Mouse (Mus musculus): ENCODE results near the gene Plekhg2. TPM values are rescaled to one million over a fixed set of nuclear protein-coding genes. Genes with fewer than 3 reads are reported as not detected.

The Plekhg2 gene
- polyA plus RNA-seq, 1 experiment, result 4.3 TPM

- Histone ChIP-seq H3K27ac (ENCODE audit: insufficient read depth, low read length) (no peak overlapping the region), H3K4me3 (replicated peaks; ENCODE audit: insufficient read depth, low read depth, low read length) (no peak overlapping the region), H3K27me3 (ENCODE audit: control insufficient read depth, insufficient read depth, low read length) (no peaks in the 10 kb centered on the region), H3K4me1 (ENCODE audit: control insufficient read depth, insufficient read depth, low read length) (no peaks in the 10 kb centered on the region)
- no peak for TF ChIP-seq CTCF (IDR thresholded peaks at IDR 0.05; ENCODE audit: borderline replicate concordance, insufficient read depth, low read depth, low read length)
- no peak for TF ChIP-seq POLR2A (IDR thresholded peaks at IDR 0.05; ENCODE audit: borderline replicate concordance, insufficient read depth, low read length)
- WGBS, result 74% methylated on average over 16 of the region's 16 CpGs
- no peak for DNase-seq
These were observed 4.0 kb downstream of the Plekhg2 start for GRCm38 (mm10) chr7:28368276-28368920.

DNA sequence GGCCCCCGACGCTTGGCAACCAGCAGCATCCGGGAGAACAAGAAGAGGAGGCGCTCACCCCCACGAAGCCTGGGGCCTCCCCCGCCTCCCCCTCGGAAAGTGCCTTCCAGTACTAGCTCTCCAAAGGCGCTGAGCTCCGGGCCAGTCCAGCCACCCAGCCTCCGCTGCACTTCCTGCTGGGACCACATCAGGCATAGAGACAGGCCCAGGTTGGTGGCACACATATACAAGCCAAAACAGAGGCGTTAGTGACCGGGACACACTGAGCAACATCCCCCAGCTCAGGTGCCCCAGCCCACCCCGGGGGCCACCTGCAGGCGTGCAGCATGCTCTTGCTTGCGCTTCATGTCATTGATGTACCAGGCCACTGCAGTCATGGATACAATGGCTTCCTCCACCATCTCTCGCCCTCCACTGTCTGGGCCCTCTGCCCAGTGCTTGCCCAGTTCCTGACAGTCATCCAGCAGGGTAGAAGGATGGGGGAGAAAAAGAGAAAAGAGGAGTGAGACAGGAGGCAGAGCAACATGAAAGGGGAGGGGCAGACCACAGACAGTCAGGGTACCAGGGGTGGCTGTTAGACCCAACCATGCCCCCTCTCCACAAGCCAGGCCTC, 4.6 kb downstream of the Plekhg2 start:
- WGBS, result 45% methylated on average over 16 of the region's 16 CpGs
- no peak overlapping the region for H3K4me3 ChIP-seq (replicated peaks; ENCODE audit: insufficient read depth, low read depth, low read length)
- H3K4me1 ChIP-seq (ENCODE audit: control insufficient read depth, insufficient read depth, low read length), result no peaks in the 10 kb centered on the region
- H3K27me3 ChIP-seq (ENCODE audit: control insufficient read depth, insufficient read depth, low read length), result no peaks in the 10 kb centered on the region
- no peak for DNase-seq
- TF ChIP-seq CTCF (IDR thresholded peaks at IDR 0.05; ENCODE audit: borderline replicate concordance, insufficient read depth, low read depth, low read length), result no peak
- TF ChIP-seq POLR2A (IDR thresholded peaks at IDR 0.05; ENCODE audit: borderline replicate concordance, insufficient read depth, low read length), result no peak
- no peak overlapping the region for H3K27ac ChIP-seq (ENCODE audit: insufficient read depth, low read length)

DNA sequence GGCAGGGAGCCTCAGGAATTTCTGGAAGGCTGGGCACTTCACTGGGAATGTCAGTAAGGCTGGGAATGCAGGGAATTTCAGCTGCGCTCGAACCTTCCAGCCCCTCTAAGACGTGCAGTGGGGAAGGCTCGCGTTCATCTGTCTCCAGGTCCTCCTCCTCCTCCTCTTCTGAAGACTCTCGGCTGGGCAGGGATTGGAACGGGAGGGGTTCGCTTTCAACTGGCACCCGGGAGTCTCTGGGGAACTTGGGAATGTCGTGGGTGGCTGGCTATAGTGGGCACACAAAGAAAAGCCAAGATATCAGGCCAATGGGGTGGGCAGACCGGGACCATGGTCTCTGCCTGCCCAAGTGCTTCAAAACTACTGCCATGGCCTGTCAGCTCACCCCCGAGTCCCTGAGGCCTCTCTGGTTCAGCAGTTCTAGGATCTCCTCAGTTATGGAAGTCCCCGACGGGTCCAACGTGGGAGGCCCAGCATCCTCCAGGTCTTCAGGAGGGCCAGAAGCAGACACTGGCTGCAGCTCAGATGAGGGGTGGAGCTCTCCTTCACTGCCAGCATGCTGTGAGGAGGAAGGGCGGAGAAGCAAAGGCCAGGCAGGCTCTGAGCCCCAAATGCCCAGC, 9.8 kb downstream of the Plekhg2 start:
- DNase-seq, result no peak
- Histone ChIP-seq H3K27ac (ENCODE audit: insufficient read depth, low read length) (no peak overlapping the region), H3K4me1 (ENCODE audit: control insufficient read depth, insufficient read depth, low read length) (no peaks in the 10 kb centered on the region), H3K27me3 (ENCODE audit: control insufficient read depth, insufficient read depth, low read length) (no peaks in the 10 kb centered on the region), H3K4me3 (replicated peaks; ENCODE audit: insufficient read depth, low read depth, low read length) (no peak overlapping the region)
- TF ChIP-seq CTCF (IDR thresholded peaks at IDR 0.05; ENCODE audit: borderline replicate concordance, insufficient read depth, low read depth, low read length) (no peak), POLR2A (IDR thresholded peaks at IDR 0.05; ENCODE audit: borderline replicate concordance, insufficient read depth, low read length) (no peak)
- 55% methylated on average over 16 of the region's 16 CpGs for WGBS

DNA sequence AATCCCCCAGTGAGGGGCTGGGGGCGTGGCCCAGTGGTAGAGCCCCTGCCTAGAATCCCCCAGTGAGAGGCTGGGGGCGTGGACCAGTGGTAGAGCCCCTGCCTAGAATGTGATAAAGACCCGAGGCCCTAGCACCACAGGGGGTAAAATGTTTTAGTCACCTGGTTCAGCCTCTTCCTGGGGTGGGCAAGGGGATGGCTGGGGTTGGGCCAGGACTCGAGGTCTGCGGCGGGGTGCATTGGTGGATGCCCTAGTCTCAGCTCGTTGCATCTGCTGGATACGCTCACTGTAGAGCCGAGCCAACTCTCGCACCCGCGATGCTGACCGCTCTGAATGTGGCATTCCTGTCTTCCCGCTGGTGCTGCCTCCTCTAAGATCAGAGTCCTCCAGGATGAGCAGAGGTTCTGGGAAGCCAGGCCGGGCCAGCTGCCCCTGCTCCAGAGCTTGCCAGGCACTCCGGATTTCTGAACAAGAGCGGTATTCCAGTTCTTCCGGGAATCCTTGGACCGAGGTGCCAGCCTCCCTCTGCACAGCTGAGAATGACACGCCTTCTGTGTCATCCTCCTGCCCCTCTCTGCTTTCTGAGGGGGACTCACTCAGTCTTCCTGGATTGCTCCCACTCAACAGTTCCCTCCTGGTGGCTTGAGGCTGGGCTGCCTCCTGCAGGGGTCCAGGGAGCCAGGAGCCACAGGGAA, 10.6 kb downstream of the Plekhg2 start:
- DNase-seq, result no peak
- TF ChIP-seq CTCF (IDR thresholded peaks at IDR 0.05; ENCODE audit: borderline replicate concordance, insufficient read depth, low read depth, low read length) (no peak), POLR2A (IDR thresholded peaks at IDR 0.05; ENCODE audit: borderline replicate concordance, insufficient read depth, low read length) (no peak)
- no peaks in the 10 kb centered on the region for H3K4me1 ChIP-seq (ENCODE audit: control insufficient read depth, insufficient read depth, low read length)
- WGBS, result 82% methylated on average over 20 of the region's 20 CpGs
- no peak overlapping the region for H3K4me3 ChIP-seq (replicated peaks; ENCODE audit: insufficient read depth, low read depth, low read length)
- no peaks in the 10 kb centered on the region for H3K27me3 ChIP-seq (ENCODE audit: control insufficient read depth, insufficient read depth, low read length)
- no peak overlapping the region for H3K27ac ChIP-seq (ENCODE audit: insufficient read depth, low read length)

DNA sequence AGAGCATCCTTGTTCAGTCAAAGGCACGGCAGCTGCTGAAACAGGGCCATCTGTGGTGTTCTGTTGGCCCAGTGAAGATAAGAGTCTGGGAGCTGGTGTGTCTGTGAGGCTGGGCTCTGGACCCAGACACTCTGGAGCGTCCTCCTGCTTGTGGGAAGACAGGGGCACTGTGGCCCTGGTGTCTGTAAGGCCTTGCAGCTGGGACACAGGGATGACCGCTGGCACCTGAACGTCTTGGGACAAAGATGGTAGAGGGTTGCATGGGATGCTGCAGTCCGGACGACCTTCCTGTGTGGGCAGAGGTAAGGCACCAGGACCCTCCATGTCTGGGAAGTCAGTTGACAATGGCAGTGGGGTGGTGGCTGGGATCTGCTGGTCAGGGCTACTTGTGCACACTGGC, 12.1 kb downstream of the Plekhg2 start:
- WGBS, result 85% methylated on average over 6 of the region's 6 CpGs
- TF ChIP-seq CTCF (IDR thresholded peaks at IDR 0.05; ENCODE audit: borderline replicate concordance, insufficient read depth, low read depth, low read length) (no peak), POLR2A (IDR thresholded peaks at IDR 0.05; ENCODE audit: borderline replicate concordance, insufficient read depth, low read length) (no peak)
- DNase-seq, result no peak
- Histone ChIP-seq H3K27me3 (ENCODE audit: control insufficient read depth, insufficient read depth, low read length) (no peaks in the 10 kb centered on the region), H3K27ac (ENCODE audit: insufficient read depth, low read length) (no peak overlapping the region), H3K4me3 (replicated peaks; ENCODE audit: insufficient read depth, low read depth, low read length) (no peak overlapping the region), H3K4me1 (ENCODE audit: control insufficient read depth, insufficient read depth, low read length) (no peaks in the 10 kb centered on the region)

DNA sequence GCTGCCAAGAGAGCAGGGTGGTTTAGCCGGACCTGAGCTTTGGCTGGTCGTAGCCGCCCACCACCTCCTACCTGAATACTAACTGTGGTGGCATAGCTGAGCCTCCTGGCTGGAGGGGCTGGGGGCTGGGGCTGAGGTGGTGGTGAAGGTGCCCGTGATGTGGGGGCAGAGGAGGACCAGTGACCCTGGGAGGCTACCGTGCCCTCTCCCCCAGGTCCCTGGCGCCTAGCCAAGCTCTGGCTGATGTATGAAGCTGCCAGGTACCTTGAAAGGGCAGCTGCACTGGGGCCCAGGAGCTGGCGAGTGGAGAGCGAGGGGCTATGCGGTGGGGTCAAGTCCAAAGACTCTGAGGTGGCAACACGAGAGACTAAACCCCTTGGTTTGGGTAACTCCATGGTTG, 12.5 kb downstream of the Plekhg2 start:
- H3K27me3 ChIP-seq (ENCODE audit: control insufficient read depth, insufficient read depth, low read length), result no peaks in the 10 kb centered on the region
- no peak overlapping the region for H3K4me3 ChIP-seq (replicated peaks; ENCODE audit: insufficient read depth, low read depth, low read length)
- no peaks in the 10 kb centered on the region for H3K4me1 ChIP-seq (ENCODE audit: control insufficient read depth, insufficient read depth, low read length)
- no peak overlapping the region for H3K27ac ChIP-seq (ENCODE audit: insufficient read depth, low read length)
- TF ChIP-seq POLR2A (IDR thresholded peaks at IDR 0.05; ENCODE audit: borderline replicate concordance, insufficient read depth, low read length), result no peak
- TF ChIP-seq CTCF (IDR thresholded peaks at IDR 0.05; ENCODE audit: borderline replicate concordance, insufficient read depth, low read depth, low read length), result no peak
- DNase-seq, result no peak
- 76% methylated on average over 10 of the region's 10 CpGs for WGBS

- WGBS, result 71% methylated on average over 7 of the region's 7 CpGs
- Histone ChIP-seq H3K27me3 (ENCODE audit: control insufficient read depth, insufficient read depth, low read length) (no peaks in the 10 kb centered on the region), H3K4me1 (ENCODE audit: control insufficient read depth, insufficient read depth, low read length) (no peaks in the 10 kb centered on the region), H3K27ac (ENCODE audit: insufficient read depth, low read length) (no peak overlapping the region), H3K4me3 (replicated peaks; ENCODE audit: insufficient read depth, low read depth, low read length) (no peak overlapping the region)
- DNase-seq, result no peak
- TF ChIP-seq POLR2A (IDR thresholded peaks at IDR 0.05; ENCODE audit: borderline replicate concordance, insufficient read depth, low read length) (no peak), CTCF (IDR thresholded peaks at IDR 0.05; ENCODE audit: borderline replicate concordance, insufficient read depth, low read depth, low read length) (no peak)
These were observed 14.0 kb downstream of the Plekhg2 start for GRCm38 (mm10) chr7:28358431-28358830.

Measured in cerebellum, adult 2 months (tissue).